Mouse (Mus musculus) layer of hippocampus, adult 9-11 months (tissue): ENCODE measurements at regions not wholly inside any gene's neighbourhood (a gene's known extent, or its start where the extent isn't known, plus 50 kb on each side); places are given as distances from the start of the nearest gene placed in this dataset.

ENCODE experiments used
- DNase-seq: peaks from one replicate; pipeline ENCODE4 v3.0.0; 2022

DNA sequence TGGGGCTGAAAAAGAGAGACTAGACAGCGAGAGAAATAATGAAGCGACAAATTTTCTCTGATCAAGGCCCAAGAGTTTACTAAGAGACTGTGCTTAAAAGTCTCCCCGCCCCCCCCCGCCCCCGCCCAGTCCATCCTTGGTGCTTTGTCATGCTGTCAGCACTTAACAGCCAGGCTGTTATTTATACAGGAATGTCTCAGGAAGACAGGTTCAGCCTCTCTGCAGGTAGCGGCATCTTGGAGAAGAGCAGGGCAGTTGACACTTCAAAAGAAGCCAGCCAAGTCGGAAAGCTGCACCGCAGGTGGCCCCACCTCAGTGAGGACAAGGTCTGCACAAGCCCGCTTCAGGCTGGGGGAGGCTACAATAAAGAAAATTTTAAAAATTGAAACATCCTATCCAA lies 487.6 kb downstream of the Pdzph1 start:
- DNase-seq: no peak

DNA sequence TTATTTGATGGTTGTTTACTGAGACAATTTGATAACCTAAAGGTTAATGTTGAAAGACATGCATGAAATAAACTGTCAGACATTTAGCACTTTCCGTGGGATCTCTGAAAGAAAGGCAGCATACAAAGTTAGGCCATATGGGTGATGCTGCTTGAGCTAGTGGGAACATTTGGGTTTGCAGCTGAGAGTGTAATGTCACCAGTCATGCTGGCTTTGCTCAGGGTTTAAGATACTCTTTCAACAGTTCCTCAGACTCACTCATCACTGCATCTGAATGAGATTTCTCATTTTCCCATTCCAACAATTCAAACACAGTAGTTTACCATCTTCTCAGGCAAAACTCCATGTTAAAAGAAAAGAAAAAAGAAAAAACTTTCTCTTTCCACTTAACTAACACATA lies 522.3 kb downstream of the Pdzph1 start:
- peak; percentile 6 for DNase-seq
